Mouse (Mus musculus) spleen, adult 2 months (tissue): ENCODE results near the gene Fbxl14. TPM values are rescaled to one million over a fixed set of nuclear protein-coding genes. Genes with fewer than 3 reads are reported as not detected.

ENCODE experiments used
- DNase-seq, 2 experiments: peaks; one replicate each; pipeline versions ENCODE4 v3.0.0 to v3.0.0-alpha.2; 2012 to 2021; ENCODE audit warnings: low spot score in 2 of 2, low read depth in 1 of 2
- H3K27ac ChIP-seq: fragments of 200-500 bp; 2 replicates; pipeline ENCODE4 v1.5.1; 2012; ENCODE audit warnings: low read length, inconsistent platforms; ENCODE audit not compliant: insufficient read depth
- H3K27me3 ChIP-seq: fragments of 200-500 bp; 2 replicates; pipeline ENCODE4 v1.6.1; 2012; ENCODE audit warnings: mild to moderate bottlenecking, moderate library complexity, low read length, inconsistent platforms; ENCODE audit not compliant: control insufficient read depth, insufficient read depth
- H3K36me3 ChIP-seq: fragments of 200-500 bp; 2 replicates; pipeline ENCODE4 v1.6.1; 2012; ENCODE audit warnings: mild to moderate bottlenecking, low read length, inconsistent platforms; ENCODE audit not compliant: control insufficient read depth, insufficient read depth
- H3K4me1 ChIP-seq: fragments of 200-500 bp; 2 replicates; pipeline ENCODE4 v1.6.1; 2011; ENCODE audit warnings: inconsistent platforms; ENCODE audit not compliant: control insufficient read depth, insufficient read depth, insufficient read length
- H3K4me3 ChIP-seq: fragments of 200-500 bp; 2 replicates; pipeline ENCODE4 v1.5.1; 2011; ENCODE audit warnings: mild to moderate bottlenecking, inconsistent platforms; ENCODE audit not compliant: insufficient read depth, insufficient read length; ENCODE audit errors: extremely low read depth
- CTCF ChIP-seq: fragments of 200-500 bp; IDR thresholded peaks from 2 replicates; pipeline ENCODE4 v1.5.1; 2011; ENCODE audit warnings: mild to moderate bottlenecking, inconsistent platforms; ENCODE audit not compliant: insufficient read depth, insufficient read length, insufficient replicate concordance; ENCODE audit errors: extremely low read depth
- POLR2A ChIP-seq: fragments of 200-500 bp; IDR thresholded peaks from 2 replicates; pipeline ENCODE4 v1.6.1; 2011; ENCODE audit warnings: low read depth, low read length, inconsistent platforms
- WGBS: fragments of 180-500 bp; shearing (Covaris S2); methylation state at CpG from one replicate; pipeline ENCODE4 v1.1.7; 2018; 5-methylcytosine and 5-hydroxymethylcytosine counted together
- polyA plus RNA-seq: library from polyadenylated mRNA; depleted of rRNA; stranded (reverse); fragments of >200 nt; gene quantifications from 2 replicates; pipeline ENCODE4 v1.2.3, GENCODE M21; 2012

Fbxl14 gene
- polyA plus RNA-seq, 1 experiment, result 83.8 TPM

DNA sequence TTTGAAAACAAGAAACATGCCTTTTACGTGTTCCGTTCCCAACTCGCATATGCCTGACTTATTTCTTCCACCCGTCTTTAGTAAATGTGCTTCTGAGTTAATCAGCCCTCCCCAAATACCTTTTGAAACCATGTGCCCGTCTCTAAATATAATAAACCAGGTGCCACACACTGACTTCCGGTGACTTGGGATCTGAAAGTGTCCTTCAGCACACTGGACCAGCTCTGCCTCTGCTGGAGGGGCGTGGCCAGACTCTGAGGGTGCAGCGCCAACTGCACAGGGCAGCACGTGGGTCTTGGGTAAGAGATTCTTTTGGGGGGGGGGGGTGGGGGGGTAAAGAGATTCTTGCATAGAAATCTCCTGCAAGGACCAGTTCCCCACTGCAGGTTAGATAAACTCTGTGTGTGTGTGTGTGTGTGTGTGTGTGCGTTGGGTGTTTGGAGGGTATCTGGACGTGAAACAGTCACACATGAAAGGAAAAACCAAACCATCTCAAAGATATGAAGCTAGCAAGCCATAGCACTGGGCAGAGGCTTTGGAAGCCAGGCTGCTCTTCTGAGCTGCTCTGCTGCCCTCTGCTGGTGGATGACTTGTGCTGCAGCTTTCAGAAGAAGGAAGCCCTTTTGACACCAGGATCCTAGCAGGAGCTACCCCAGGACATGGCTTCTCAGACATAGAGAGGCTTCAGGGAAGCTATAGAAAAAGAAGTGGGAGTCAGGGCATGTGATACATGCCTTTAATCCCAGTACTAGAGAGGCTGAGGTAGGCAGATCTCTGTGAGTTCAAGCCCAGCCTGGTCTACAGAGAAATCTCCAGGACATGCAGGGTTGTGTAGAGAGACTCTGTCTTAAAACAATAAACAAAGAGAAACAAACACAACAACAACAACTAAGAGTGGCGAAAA lies 35.5 kb upstream of the Fbxl14 start:
- H3K4me3 ChIP-seq, result no peak overlapping the region
- TF ChIP-seq POLR2A (no peak), CTCF (peak; percentile 96)
- H3K36me3 ChIP-seq, result no peaks in the 10 kb centered on the region
- DNase-seq, result peak; percentile 69 to 74
- H3K27ac ChIP-seq, result no peak overlapping the region
- peaks cover 3% of the 10 kb centered on the region; the same call in 1 of the 2 replicates for H3K4me1 ChIP-seq
- 17% methylated on average over 12 of the region's 12 CpGs for WGBS
- H3K27me3 ChIP-seq, result no peaks in the 10 kb centered on the region

DNA sequence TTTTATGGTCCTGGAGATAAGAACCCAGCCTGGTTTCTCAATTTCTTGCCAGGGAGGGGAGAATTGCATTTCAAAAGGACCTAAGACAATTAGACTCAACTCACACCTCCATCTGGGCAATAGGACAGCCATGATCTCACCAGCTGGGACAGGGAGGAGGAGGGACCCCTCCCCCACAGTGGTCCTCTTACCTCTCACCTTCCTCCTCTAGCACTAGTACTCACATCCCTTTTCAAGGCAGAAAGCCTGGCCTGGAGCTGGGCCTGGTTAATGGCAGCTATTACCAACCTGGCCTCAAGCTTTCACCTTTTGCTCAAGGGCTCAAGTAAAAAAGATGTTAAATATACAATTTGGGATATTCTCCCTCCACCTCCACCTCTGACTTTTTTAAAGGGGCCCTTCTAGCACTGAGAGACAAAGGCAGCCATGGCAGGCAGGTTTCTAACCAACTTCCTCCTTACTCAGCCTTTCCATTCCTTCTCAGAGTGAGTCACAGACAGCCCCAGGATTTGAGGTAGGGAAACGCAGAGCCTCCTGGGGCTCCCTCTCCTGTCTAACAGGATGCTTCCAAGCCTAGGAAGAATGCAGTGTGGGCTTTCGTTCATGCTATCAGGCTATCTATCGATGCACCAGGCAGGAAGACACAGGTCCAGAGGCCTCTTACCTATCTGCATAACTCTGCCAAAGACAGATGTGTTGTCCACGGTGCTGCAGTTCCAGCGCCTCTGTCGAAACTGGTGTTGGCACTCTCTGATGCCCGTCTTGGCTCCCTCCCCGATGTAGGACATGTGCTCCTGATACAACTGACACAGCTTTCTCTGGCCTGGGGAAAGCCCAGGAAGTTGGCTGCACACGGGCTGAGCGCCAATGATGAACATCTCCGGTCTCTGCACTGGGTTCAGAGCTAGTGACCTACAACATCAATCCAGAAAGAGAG lies 33.5 kb upstream of the Fbxl14 start:
- Histone ChIP-seq H3K4me1 (peaks cover 3% of the 10 kb centered on the region; the same call in 1 of the 2 replicates), H3K36me3 (no peaks in the 10 kb centered on the region), H3K27ac (no peak overlapping the region), H3K4me3 (no peak overlapping the region), H3K27me3 (peaks cover 2% of the 10 kb centered on the region; the same call in 1 of the 2 replicates)
- WGBS, result 62% methylated on average over 11 of the region's 11 CpGs
- TF ChIP-seq CTCF, result no peak
- no peak for TF ChIP-seq POLR2A
- no peak for DNase-seq

DNA sequence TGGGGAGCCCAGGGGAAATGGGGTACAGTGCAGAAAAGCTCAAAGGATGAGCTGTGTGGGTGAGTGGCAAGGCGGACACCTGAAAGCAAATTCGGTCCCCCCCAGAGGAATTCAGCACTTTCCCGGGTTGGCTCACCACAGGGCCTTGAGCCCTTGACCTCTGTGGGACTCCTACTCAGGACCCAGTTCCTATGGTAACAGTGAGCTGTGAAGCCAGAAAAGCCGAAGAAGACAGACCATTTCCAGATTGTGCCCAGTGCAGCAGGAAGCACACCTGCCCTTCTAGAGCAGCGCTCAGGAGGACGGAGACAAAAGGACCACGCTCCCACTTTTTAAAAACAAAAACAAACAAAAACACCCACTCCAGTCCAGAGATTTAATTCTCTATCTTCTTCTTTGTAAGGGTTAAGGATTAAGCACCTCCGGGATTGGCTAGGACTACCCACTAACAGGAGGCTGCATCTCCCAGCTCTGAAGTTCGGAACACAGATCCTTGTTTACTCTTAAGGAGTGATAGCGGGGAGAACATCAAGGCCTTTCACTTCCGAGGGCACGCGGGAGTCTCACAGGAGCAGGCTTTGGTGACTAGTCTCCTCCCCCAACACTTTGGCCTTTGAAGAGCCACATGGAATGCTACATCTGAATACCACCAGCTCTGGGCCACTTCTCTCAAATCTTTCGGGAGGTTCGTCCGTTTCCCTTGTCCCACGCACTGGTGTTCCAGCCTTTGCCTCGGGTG lies 31.0 kb upstream of the Fbxl14 start:
- TF ChIP-seq POLR2A (no peak), CTCF (no peak)
- Histone ChIP-seq H3K27me3 (peaks cover 2% of the 10 kb centered on the region; the same call in 1 of the 2 replicates), H3K27ac (no peak overlapping the region), H3K36me3 (no peaks in the 10 kb centered on the region), H3K4me1 (peaks cover 3% of the 10 kb centered on the region; the same call in 1 of the 2 replicates), H3K4me3 (peak overlapping the region; percentile 2; the same call in 1 of the 2 replicates)
- 31% methylated on average over 18 of the region's 18 CpGs for WGBS
- DNase-seq, result no peak

DNA sequence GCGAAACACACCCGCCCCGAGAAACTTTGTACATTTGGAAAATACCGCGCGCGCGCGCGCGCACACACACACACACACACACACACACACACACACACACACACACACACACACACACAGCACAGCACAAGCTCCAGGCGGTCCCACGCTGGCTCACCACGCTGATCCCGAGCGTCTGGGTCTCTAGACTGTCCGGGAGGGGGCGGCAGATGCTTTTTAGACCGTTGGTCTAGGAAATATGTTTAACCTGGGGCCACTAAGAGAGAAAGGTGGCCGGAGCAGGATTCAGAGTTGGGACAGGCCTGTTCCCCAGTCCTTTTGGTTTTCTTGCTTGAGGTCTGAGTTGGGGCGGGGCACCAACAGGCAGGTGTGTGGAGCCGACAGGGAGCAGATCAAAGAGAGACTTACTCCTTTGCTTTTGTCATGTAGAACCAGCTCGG lies 30.4 kb upstream of the Fbxl14 start:
- peak in 1 of 2 experiments; percentile 14 for DNase-seq
- Histone ChIP-seq H3K27ac (no peak overlapping the region), H3K36me3 (no peaks in the 10 kb centered on the region), H3K27me3 (peaks cover 2% of the 10 kb centered on the region; the same call in 1 of the 2 replicates), H3K4me3 (peak overlapping the region; percentile 2; the same call in 1 of the 2 replicates), H3K4me1 (no peaks in the 10 kb centered on the region; the same call in 1 of the 2 replicates)
- WGBS, result 11% methylated on average over 23 of the region's 23 CpGs
- peak; percentile 30; the same call in 1 of the 2 replicates for TF ChIP-seq CTCF
- no peak for TF ChIP-seq POLR2A

DNA sequence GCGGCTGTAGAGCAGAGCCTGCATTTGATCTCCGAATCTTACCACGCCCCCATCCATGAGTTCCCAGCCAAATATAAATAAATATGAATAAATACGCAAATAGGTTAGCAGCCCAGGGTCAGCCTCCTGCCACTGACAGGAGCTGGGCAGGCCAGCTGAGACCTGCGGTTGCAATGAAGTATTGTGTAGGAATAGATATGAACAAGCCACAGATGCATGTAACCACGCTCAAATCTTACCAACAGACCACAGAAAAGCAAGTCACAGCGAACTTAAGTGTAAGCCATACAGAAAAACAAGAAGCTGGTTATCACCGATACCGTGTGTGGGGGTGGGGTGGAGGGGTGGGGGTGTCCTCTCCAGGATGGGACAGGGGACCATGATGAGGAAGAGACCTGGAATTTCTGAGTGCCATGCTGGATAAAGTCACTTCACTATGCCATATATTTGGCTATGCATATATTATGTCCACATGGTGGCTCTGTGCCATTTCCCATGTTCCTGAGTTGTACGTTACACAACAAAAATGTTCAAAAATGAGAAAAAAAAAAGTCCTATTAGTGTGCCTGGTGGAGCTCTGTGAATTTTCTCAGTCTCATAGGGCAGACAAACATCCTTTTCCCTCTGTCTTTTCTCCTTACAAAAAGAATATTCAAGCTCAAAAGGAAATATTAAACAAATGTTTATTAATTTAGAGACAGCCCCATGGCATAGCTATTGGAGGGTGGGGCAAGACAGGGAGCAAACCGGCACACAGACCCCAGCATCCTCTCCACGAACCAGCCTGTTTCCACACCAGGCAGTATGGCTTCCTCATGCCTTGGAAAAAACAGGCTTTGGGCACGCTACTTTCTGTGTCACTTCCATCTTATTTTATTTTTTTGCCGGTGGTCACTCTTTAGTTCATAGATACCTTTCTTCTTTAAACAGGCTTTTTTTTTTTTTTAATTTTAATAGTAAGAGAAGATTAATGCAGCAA lies 28.2 kb upstream of the Fbxl14 start:
- no peak overlapping the region for H3K27ac ChIP-seq
- TF ChIP-seq CTCF (no peak), POLR2A (no peak)
- H3K36me3 ChIP-seq, result no peaks in the 10 kb centered on the region
- DNase-seq, result no peak
- no peak overlapping the region for H3K4me3 ChIP-seq
- H3K27me3 ChIP-seq, result peaks cover 2% of the 10 kb centered on the region; the same call in 1 of the 2 replicates
- no peaks in the 10 kb centered on the region; the same call in 1 of the 2 replicates for H3K4me1 ChIP-seq
- WGBS, result 12% methylated on average over 14 of the region's 14 CpGs
